Mouse (Mus musculus) midbrain, embryonic 16.5 days (tissue): ENCODE measurements around the gene Fzd10. TPM values are rescaled to one million over a fixed set of nuclear protein-coding genes. Genes with fewer than 3 reads are reported as not detected.
A peak's percentile ranks its signal among the peaks of the same experiment; 100 is the strongest.

Source experiments
- ATAC-seq: fragments of 200-750 bp; cut with Nextera tagmentation; 2 replicates; pipeline ENCODE4 v1.8.0; 2017; ENCODE audit warnings: moderate TSS enrichment
- H3K27ac ChIP-seq: fragments of 300-500 bp; sonication (generic); 2 replicates; pipeline ENCODE4 v1.5.1; 2014; ENCODE audit warnings: mild to moderate bottlenecking, low read length, mixed read lengths
- H3K27me3 ChIP-seq: fragments of 300-500 bp; sonication (generic); 2 replicates; pipeline ENCODE4 v1.6.1; 2014; ENCODE audit warnings: low read depth, low read length, mixed read lengths; ENCODE audit not compliant: control insufficient read depth, insufficient read depth
- H3K36me3 ChIP-seq: fragments of 300-500 bp; sonication (generic); 2 replicates; pipeline ENCODE4 v1.6.1; 2014; ENCODE audit warnings: mild to moderate bottlenecking, low read length, moderate library complexity, mixed read lengths; ENCODE audit not compliant: control insufficient read depth, insufficient read depth
- H3K4me1 ChIP-seq: fragments of 300-500 bp; sonication (generic); 2 replicates; pipeline ENCODE4 v1.6.1; 2014; ENCODE audit warnings: mild to moderate bottlenecking, low read length, mixed read lengths; ENCODE audit not compliant: control insufficient read depth, insufficient read depth
- H3K4me2 ChIP-seq: fragments of 300-500 bp; sonication (generic); 2 replicates; pipeline ENCODE4 v1.6.1; 2014; ENCODE audit warnings: mild to moderate bottlenecking, low read length, mixed read lengths
- H3K4me3 ChIP-seq: fragments of 300-500 bp; sonication (generic); 2 replicates; pipeline ENCODE4 v1.5.1; 2014; ENCODE audit warnings: low read depth, mild to moderate bottlenecking, low read length, moderate library complexity, mixed read lengths
- H3K9ac ChIP-seq: fragments of 300-500 bp; sonication (generic); 2 replicates; pipeline ENCODE4 v1.6.1; 2014; ENCODE audit warnings: low read depth, low read length, mixed read lengths
- H3K9me3 ChIP-seq: fragments of 300-500 bp; sonication (generic); replicated peaks from 2 replicates; pipeline ENCODE4 v1.6.1; 2014; ENCODE audit warnings: mild to moderate bottlenecking, low read length, mixed read lengths; ENCODE audit not compliant: control insufficient read depth, poor library complexity, severe bottlenecking
- WGBS: fragments of 180-500 bp; shearing (Covaris S2); extraction: QIAGEN DNeasy Blood & Tissue Kit; methylation state at CpG from one replicate; pipeline ENCODE4 v1.1.7; 2014; 5-methylcytosine and 5-hydroxymethylcytosine counted together
- polyA plus RNA-seq: library from polyadenylated mRNA; unstranded; fragments of >200 nt; fragmentation: Nextera tagmentation; extraction: Ambion mirVana; gene quantifications from 2 replicates; pipeline ENCODE4 v1.2.1, GENCODE M21; 2015

The Fzd10 gene
- polyA plus RNA-seq, 1 experiment from 2014 or later = 4.5 TPM

- Histone ChIP-seq H3K9me3 (no peaks in the 10 kb centered on the region), H3K27ac (no peak overlapping the region), H3K27me3 (no peaks in the 10 kb centered on the region), H3K4me1 (no peaks in the 10 kb centered on the region), H3K9ac (no peak overlapping the region), H3K4me3 (no peak overlapping the region), H3K36me3 (no peaks in the 10 kb centered on the region), H3K4me2 (no peak overlapping the region)
- 64% methylated on average over 8 of the region's 8 CpGs for WGBS
- no peak for ATAC-seq
These were observed 28.9 kb upstream of the Fzd10 start for GRCm38 (mm10) chr5:128571706-128572105.

- Histone ChIP-seq H3K36me3 (no peaks in the 10 kb centered on the region), H3K27ac (no peak overlapping the region), H3K9ac (no peak overlapping the region), H3K4me3 (no peak overlapping the region), H3K9me3 (no peaks in the 10 kb centered on the region), H3K27me3 (no peaks in the 10 kb centered on the region), H3K4me1 (no peaks in the 10 kb centered on the region), H3K4me2 (no peak overlapping the region)
- no peak for ATAC-seq
- 62% methylated on average over 9 of the region's 9 CpGs for WGBS
These were observed 24.6 kb upstream of the Fzd10 start for GRCm38 (mm10) chr5:128575997-128576579.

GRCm38 (mm10) chr5:128579047-128579650 lies 21.5 kb upstream of the Fzd10 start:
- WGBS = 41% methylated on average over 9 of the region's 9 CpGs
- Histone ChIP-seq H3K4me1 (no peaks in the 10 kb centered on the region), H3K36me3 (no peaks in the 10 kb centered on the region), H3K9ac (no peak overlapping the region), H3K27ac (no peak overlapping the region), H3K9me3 (no peaks in the 10 kb centered on the region), H3K4me3 (no peak overlapping the region), H3K27me3 (no peaks in the 10 kb centered on the region), H3K4me2 (no peak overlapping the region)
- ATAC-seq = no peak

GRCm38 (mm10) chr5:128580931-128581330 lies 19.7 kb upstream of the Fzd10 start:
- Histone ChIP-seq H3K27me3 (no peaks in the 10 kb centered on the region; the same call in 1 of the 2 replicates), H3K9me3 (no peaks in the 10 kb centered on the region), H3K4me1 (no peaks in the 10 kb centered on the region), H3K27ac (no peak overlapping the region), H3K4me2 (no peak overlapping the region), H3K9ac (no peak overlapping the region), H3K4me3 (no peak overlapping the region), H3K36me3 (no peaks in the 10 kb centered on the region)
- 66% methylated on average over 4 of the region's 4 CpGs for WGBS
- no peak for ATAC-seq

GRCm38 (mm10) chr5:128581516-128581921 lies 19.1 kb upstream of the Fzd10 start:
- H3K4me3 ChIP-seq = no peak overlapping the region

GRCm38 (mm10) chr5:128589231-128589630 lies 11.4 kb upstream of the Fzd10 start:
- Histone ChIP-seq H3K9me3 (no peaks in the 10 kb centered on the region), H3K27me3 (no peaks in the 10 kb centered on the region; the same call in 1 of the 2 replicates), H3K27ac (no peak overlapping the region), H3K4me3 (no peak overlapping the region), H3K9ac (no peak overlapping the region), H3K36me3 (no peaks in the 10 kb centered on the region), H3K4me2 (no peak overlapping the region), H3K4me1 (no peaks in the 10 kb centered on the region)
- WGBS = 87% methylated on average over 1 of the region's 1 CpGs
- no peak for ATAC-seq

More at GRCm38 (mm10) chr5:128581516-128581921, 19.1 kb upstream of the Fzd10 start:
- H3K27me3 ChIP-seq = no peaks in the 10 kb centered on the region; the same call in 1 of the 2 replicates
- no peak overlapping the region for H3K27ac ChIP-seq
- H3K9ac ChIP-seq = no peak overlapping the region
- no peaks in the 10 kb centered on the region for H3K9me3 ChIP-seq
- no peaks in the 10 kb centered on the region for H3K4me1 ChIP-seq
- WGBS = 9% methylated on average over 8 of the region's 8 CpGs
- ATAC-seq = no peak
- H3K36me3 ChIP-seq = no peaks in the 10 kb centered on the region
- H3K4me2 ChIP-seq = no peak overlapping the region

GRCm38 (mm10) chr5:128593446-128593845 lies 7.2 kb upstream of the Fzd10 start:
- no peak for ATAC-seq
- H3K4me2 ChIP-seq = no peak overlapping the region
- H3K27me3 ChIP-seq = peaks cover 8% of the 10 kb centered on the region; the same call in 1 of the 2 replicates
- no peak overlapping the region for H3K27ac ChIP-seq
- H3K36me3 ChIP-seq = no peaks in the 10 kb centered on the region
- no peak overlapping the region for H3K4me3 ChIP-seq
- H3K9me3 ChIP-seq = no peaks in the 10 kb centered on the region
- peaks cover 4% of the 10 kb centered on the region; the same call in 1 of the 2 replicates for H3K4me1 ChIP-seq
- 83% methylated on average over 13 of the region's 13 CpGs for WGBS
- H3K9ac ChIP-seq = no peak overlapping the region

GRCm38 (mm10) chr5:128596813-128597212 lies 3.8 kb upstream of the Fzd10 start:
- H3K27me3 ChIP-seq = peaks cover 12% of the 10 kb centered on the region; the same call in 1 of the 2 replicates
- peak overlapping the region; percentile 54 for H3K9ac ChIP-seq
- 1% methylated on average over 20 of the region's 20 CpGs for WGBS
- ATAC-seq = peak; percentile 41; the same call in 1 of the 2 replicates
- no peaks in the 10 kb centered on the region for H3K36me3 ChIP-seq
- peak overlapping the region; percentile 41 for H3K4me3 ChIP-seq
- H3K9me3 ChIP-seq = no peaks in the 10 kb centered on the region
- H3K27ac ChIP-seq = peak overlapping the region; percentile 4; the same call in 1 of the 2 replicates
- peaks cover 29% of the 10 kb centered on the region; the same call in 1 of the 2 replicates for H3K4me1 ChIP-seq
- peak overlapping the region; percentile 69 for H3K4me2 ChIP-seq

- H3K36me3 ChIP-seq = no peaks in the 10 kb centered on the region
- H3K4me3 ChIP-seq = peak overlapping the region; percentile 41; the same call in 1 of the 2 replicates
- H3K27ac ChIP-seq = no peak overlapping the region
- H3K9ac ChIP-seq = no peak overlapping the region
- peak overlapping the region; percentile 69 for H3K4me2 ChIP-seq
- 3% methylated on average over 4 of the region's 4 CpGs for WGBS
- H3K9me3 ChIP-seq = no peaks in the 10 kb centered on the region
- no peak for ATAC-seq
- H3K4me1 ChIP-seq = peaks cover 33% of the 10 kb centered on the region; the same call in 1 of the 2 replicates
- peaks cover 12% of the 10 kb centered on the region; the same call in 1 of the 2 replicates for H3K27me3 ChIP-seq
These were observed 3.3 kb upstream of the Fzd10 start for GRCm38 (mm10) chr5:128597381-128597780.
